Mouse (Mus musculus) CD4-positive, CD25-positive, alpha-beta regulatory T cell, adult 9 weeks (primary cell): Measurements from ENCODE around the gene Gm4177. TPM values are rescaled to one million over a fixed set of nuclear protein-coding genes. Genes with fewer than 3 reads are reported as not detected.

ENCODE experiments used
- polyA plus RNA-seq: library from polyadenylated mRNA; unstranded; fragments of 100-300 nt; shearing (Covaris generic); gene quantifications from one replicate; pipeline ENCODE4 v1.2.1, GENCODE M21; 2017

Gene Gm4177
- not detected for polyA plus RNA-seq

DNA sequence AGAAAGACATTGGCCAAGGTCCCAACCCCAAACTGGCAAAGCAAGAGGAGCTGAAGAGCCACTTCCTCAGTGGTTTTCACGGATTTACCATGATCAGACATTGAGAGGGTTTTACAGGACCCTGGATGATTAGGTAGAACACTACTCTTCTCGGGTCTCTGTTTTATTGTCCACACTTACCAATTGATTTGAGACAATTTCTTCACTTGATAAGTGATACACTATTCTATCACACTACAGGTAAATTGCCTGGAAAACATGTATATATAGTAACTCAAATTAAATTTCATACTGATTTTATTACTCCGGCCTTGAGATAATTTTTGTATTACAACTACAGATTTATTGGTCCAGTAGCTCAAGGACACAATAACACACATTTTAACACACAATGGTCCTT, at the start of gene Gm4177:
TSS of gene Gm4177 (minus strand) at position 101 of the 400 bp plus-strand sequence.

GRCm38 (mm10) chr7:21844167-21844566, 47.6 kb upstream of the Gm4177 start, which contains the start of gene Gm5725:
Gene Gm5725, minus strand, starts transcription at chr7:21844267.

GRCm38 (mm10) chr7:21832051-21832450, 35.5 kb upstream of the Gm4177 start, which contains the start of gene Vmn1r135:
Gene Vmn1r135, plus strand, starts transcription at chr7:21832351.

GRCm38 (mm10) chr7:21761375-21761774, 35.2 kb downstream of the Gm4177 start, which contains the start of gene Gm4175:
Gene Gm4175, minus strand, starts transcription at chr7:21761475.

Other genes with a start within 250 kb of the Gm4177 start
- gene Vmn1r132, start 182.6 kb downstream of the Gm4177 start, polyA plus RNA-seq: not detected
- gene Gm4175, start 35.3 kb downstream of the Gm4177 start, polyA plus RNA-seq: not detected
- gene Vmn1r135, start 35.6 kb upstream of the Gm4177 start, polyA plus RNA-seq: not detected
- gene Gm5725, start 47.5 kb upstream of the Gm4177 start, polyA plus RNA-seq: not detected
- not detected for gene Gm5891, start 124.6 kb upstream of the Gm4177 start, polyA plus RNA-seq
- gene Vmn1r137, start 197.9 kb upstream of the Gm4177 start, polyA plus RNA-seq: not detected
- gene Vmn1r138, start 232.2 kb upstream of the Gm4177 start, polyA plus RNA-seq: not detected